ENCODE assay signal across 8 mouse cellular contexts in genomic region chr6:117920659-117921640, GRCm38 (mm10). TPM values are rescaled to one million over a fixed set of nuclear protein-coding genes. Genes with fewer than 3 reads are reported as not detected.
A peak's percentile ranks its signal among the peaks of the same experiment; 100 is the strongest.
DNase-seq lines count a peak whose midpoint lies in the region; ATAC-seq and TF ChIP-seq lines count a peak whose summit lies in the region.

No protein-coding gene starts in this region.

- no peak for TF ChIP-seq POLR2A in kidney, adult 2 months (IDR thresholded peaks at IDR 0.05; ENCODE audit: low read depth, low read length)

- H3K27me3 ChIP-seq in kidney, adult 2 months (replicated peaks; ENCODE audit: control insufficient read depth, insufficient read depth, low read length): no peaks in the 10 kb centered on the region
- no peaks in the 10 kb centered on the region for H3K27me3 ChIP-seq in kidney, embryonic 14.5 days (ENCODE audit: control insufficient read depth, insufficient read depth, low read length)
- no peaks in the 10 kb centered on the region for H3K27me3 ChIP-seq in forebrain, embryonic 15.5 days

- TF ChIP-seq CTCF in kidney, adult 2 months (conservative IDR thresholded peaks at IDR 0.05; ENCODE audit: insufficient read depth, insufficient read length, low read depth, low read length): peak; percentile 69

- no peaks in the 10 kb centered on the region for H3K9me3 ChIP-seq in kidney, embryonic 14.5 days (ENCODE audit: control insufficient read depth, low read length)
- H3K9me3 ChIP-seq in forebrain, embryonic 15.5 days: no peaks in the 10 kb centered on the region

- no peak overlapping the region; the same call in 1 of the 2 replicates for H3K4me2 ChIP-seq in kidney, embryonic 14.5 days (replicated peaks; ENCODE audit: low read depth, low read length)
- H3K4me2 ChIP-seq in forebrain, embryonic 15.5 days (replicated peaks): no peak overlapping the region

- ATAC-seq in kidney, embryonic 14.5 days (ENCODE audit: low FRiP score, low TSS enrichment): no peak
- no peak for ATAC-seq in forebrain, embryonic 15.5 days (replicated peaks)

- peaks cover 8% of the 10 kb centered on the region for H3K4me1 ChIP-seq in kidney, adult 2 months (ENCODE audit: control insufficient read depth, insufficient read depth, low read length)
- peaks cover 22% of the 10 kb centered on the region; the same call in 1 of the 2 replicates for H3K4me1 ChIP-seq in kidney, embryonic 14.5 days (ENCODE audit: control insufficient read depth, insufficient read depth, low read length)
- peaks cover 35% of the 10 kb centered on the region for H3K4me1 ChIP-seq in forebrain, embryonic 15.5 days

- 23% methylated on average over 3 of the region's 3 CpGs for WGBS in kidney, adult 2 months
- 50% methylated on average over 3 of the region's 3 CpGs for WGBS in kidney, embryonic 14.5 days
- WGBS in forebrain, embryonic 15.5 days: 63% methylated on average over 3 of the region's 3 CpGs

- H3K36me3 ChIP-seq in kidney, adult 2 months (ENCODE audit: control insufficient read depth, insufficient read depth, low read length): peaks cover 20% of the 10 kb centered on the region
- peaks cover 45% of the 10 kb centered on the region for H3K36me3 ChIP-seq in kidney, embryonic 14.5 days (ENCODE audit: control insufficient read depth, insufficient read depth, low read length)
- peaks cover 5% of the 10 kb centered on the region for H3K36me3 ChIP-seq in forebrain, embryonic 15.5 days

- H3K27ac ChIP-seq in kidney, adult 2 months (ENCODE audit: insufficient read depth, low read depth, low read length): 0 out of 2 replicates have a peak overlapping the region, but pooled peaks have one; percentile 37
- H3K27ac ChIP-seq in kidney, embryonic 14.5 days (ENCODE audit: low read depth, low read length): no peak overlapping the region
- no peak overlapping the region for H3K27ac ChIP-seq in forebrain, embryonic 15.5 days (replicated peaks)

- no peak overlapping the region for H3K9ac ChIP-seq in kidney, embryonic 14.5 days (ENCODE audit: low read depth, low read length)
- H3K9ac ChIP-seq in forebrain, embryonic 15.5 days (replicated peaks): no peak overlapping the region

- peak; percentile 64 for DNase-seq in kidney, adult 2 months
- DNase-seq in Muller cell, postnatal 12 days (ENCODE audit: inconsistent ontology term): peak; percentile 61
- peak; percentile 42 for DNase-seq in embryo, embryonic 9.5 days (ENCODE audit: extremely low spot score)
- peak; percentile 42 to 50 for DNase-seq in kidney, postnatal 36 days
- DNase-seq in mesoderm, embryonic 11.5 days (ENCODE audit: low read depth, low spot score): peak; percentile 64
- DNase-seq in ovary, postnatal 10 days (ENCODE audit: low spot score): no peak

- H3K4me3 ChIP-seq in kidney, adult 2 months (ENCODE audit: insufficient read depth, low read depth, low read length): no peak overlapping the region
- H3K4me3 ChIP-seq in kidney, embryonic 14.5 days (ENCODE audit: low read length): no peak overlapping the region
- H3K4me3 ChIP-seq in forebrain, embryonic 15.5 days: no peak overlapping the region

RNA-seq across cellular contexts. Expression of gene Fxyd4, which starts 16.5 kb away (rescaled TPM):
- polyA plus RNA-seq in kidney, adult 2 months (2012; rRNA removed): 196 and 213 TPM in 2 replicates
- 77.7 and 94.8 TPM in 2 replicates for polyA plus RNA-seq in kidney, embryonic 14.5 days (2014; fragmentation: Nextera tagmentation; extraction: Ambion mirVana)
- 2.0 and 4.0 TPM in 2 replicates for polyA plus RNA-seq in forebrain, embryonic 15.5 days (2015; fragmentation: Nextera tagmentation; extraction: Ambion mirVana)

RNA-seq across cellular contexts. Expression of gene Hnrnpf, which starts 20.8 kb away (rescaled TPM):
- polyA plus RNA-seq in kidney, adult 2 months (2012; rRNA removed): 98.5 and 142 TPM in 2 replicates
- 606 and 823 TPM in 2 replicates for polyA plus RNA-seq in kidney, embryonic 14.5 days (2014; fragmentation: Nextera tagmentation; extraction: Ambion mirVana)
- polyA plus RNA-seq in forebrain, embryonic 15.5 days (2015; fragmentation: Nextera tagmentation; extraction: Ambion mirVana): 376 and 385 TPM in 2 replicates

RNA-seq across cellular contexts. Expression of gene Zfp239, which starts 59.0 kb away (rescaled TPM):
- 1.5 and 2.0 TPM in 2 replicates for polyA plus RNA-seq in kidney, adult 2 months (2012; rRNA removed)
- polyA plus RNA-seq in kidney, embryonic 14.5 days (2014; fragmentation: Nextera tagmentation; extraction: Ambion mirVana): 6.6 and 10.0 TPM in 2 replicates
- polyA plus RNA-seq in forebrain, embryonic 15.5 days (2015; fragmentation: Nextera tagmentation; extraction: Ambion mirVana): 14.3 and 16.2 TPM in 2 replicates

Comparison
In these comparisons a context has a peak if more than half of its experiments do, and no peak if none do; other contexts are left out.
1. RNA of gene Fxyd4, which starts 16.5 kb away (polyA plus RNA-seq): 196 to 213 TPM in kidney, adult 2 months and 77.7 to 94.8 TPM in kidney, embryonic 14.5 days; 2.0 to 4.0 TPM in forebrain, embryonic 15.5 days; every median in the first group is over 10 times any median in the second.